Mouse (Mus musculus) megakaryocyte, adult 5-6 weeks (primary cell): ENCODE data around the gene Olfr164. TPM values are rescaled to one million over a fixed set of nuclear protein-coding genes. Genes with fewer than 3 reads are reported as not detected.

Experiments used
- ATAC-seq: 2 replicates; pipeline ENCODE4 v1.8.0; 2016; ENCODE audit warnings: mild to moderate bottlenecking, inconsistent platforms; ENCODE audit not compliant: poor library complexity, severe bottlenecking
- total RNA-seq, 2 experiments: library from RNA; stranded (forward) in 1 of 2; stranded (reverse) in 1 of 2; fragments of 153-499, 151-499 nt in 1 of 2; fragments of 221-1000, 200-1000 nt in 1 of 2; gene quantifications; 2 replicates each; pipeline versions ENCODE4 v1.2.3 to v1.2.4; 2015 to 2017

The Olfr164 gene
- total RNA-seq (2015) (not detected in 2 replicates), total RNA-seq (2017) (not detected in 2 replicates)

GRCm38 (mm10) chr16:19313964-19314363 lies at the start of gene Olfr164:
Olfr164 (minus strand) TSS chr16:19314064.
- ATAC-seq = no peak

GRCm38 (mm10) chr16:19349111-19349510 lies 35.2 kb upstream of the Olfr164 start:
- no peak for ATAC-seq

- no peak for ATAC-seq
These were observed 50.6 kb downstream of the Olfr164 start for GRCm38 (mm10) chr16:19263235-19263634.

GRCm38 (mm10) chr16:19260780-19261179 lies 53.1 kb downstream of the Olfr164 start:
- ATAC-seq = no peak

- ATAC-seq = 0 out of 2 replicates have a peak, but pooled peaks have one; percentile 24
These were observed 68.0 kb downstream of the Olfr164 start for GRCm38 (mm10) chr16:19245835-19246234.

- ATAC-seq = no peak
These were observed 72.3 kb downstream of the Olfr164 start for GRCm38 (mm10) chr16:19241539-19242025.

GRCm38 (mm10) chr16:19240792-19241538 lies 72.9 kb downstream of the Olfr164 start:
- peak; percentile 47 for ATAC-seq

- no peak for ATAC-seq
These were observed 77.1 kb downstream of the Olfr164 start for GRCm38 (mm10) chr16:19236719-19237118.

Other genes starting within 250 kb of the Olfr164 start
- gene Olfr165, start 109.1 kb upstream of the Olfr164 start, total RNA-seq (2015) = not detected in 2 replicates
- gene Olfr165, start 109.1 kb upstream of the Olfr164 start, total RNA-seq (2017) = not detected in 2 replicates
- not detected in 2 replicates for gene Olfr166, start 169.6 kb upstream of the Olfr164 start, total RNA-seq (2015)
- 0.11 TPM in 1 of 2 replicates, not detected in the other for gene Olfr166, start 169.6 kb upstream of the Olfr164 start, total RNA-seq (2017)
- not detected in 2 replicates for gene Olfr167, start 208.2 kb upstream of the Olfr164 start, total RNA-seq (2015)
- gene Olfr167, start 208.2 kb upstream of the Olfr164 start, total RNA-seq (2017) = not detected in 2 replicates
- gene Olfr168, start 221.5 kb upstream of the Olfr164 start, total RNA-seq (2015) = not detected in 2 replicates
- not detected in 2 replicates for gene Olfr168, start 221.5 kb upstream of the Olfr164 start, total RNA-seq (2017)